Mouse (Mus musculus) right cerebral cortex, adult 18-20 months (tissue): ENCODE measurements around the gene Zmiz1.

Experiments used
- DNase-seq: peaks from one replicate; pipeline ENCODE4 v3.0.0; 2022; ENCODE audit warnings: mixed read lengths

Zmiz1 gene

GRCm38 (mm10) chr14:25474017-25474416 lies 15.0 kb downstream of the Zmiz1 start:
- no peak for DNase-seq

DNA sequence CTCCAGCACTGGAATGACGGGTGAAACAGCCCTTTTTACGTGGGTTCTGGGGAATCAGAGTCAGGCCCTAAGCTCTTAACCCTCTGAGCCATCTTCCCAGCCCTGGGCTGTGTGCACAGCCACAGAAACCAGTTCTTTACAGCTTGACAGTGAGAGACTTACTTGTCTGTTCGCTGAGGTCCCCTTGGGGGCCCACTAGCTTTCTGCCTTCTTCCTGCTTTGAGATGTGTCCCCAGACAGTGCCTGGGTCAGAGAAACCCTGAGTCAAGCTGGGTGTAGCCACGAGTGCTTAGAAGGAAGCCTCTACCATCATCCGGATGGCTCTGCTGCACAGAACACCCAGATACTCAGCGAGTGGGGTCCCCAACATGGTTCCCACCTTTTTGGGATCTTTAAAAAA lies 15.7 kb downstream of the Zmiz1 start:
- DNase-seq = no peak

- DNase-seq = no peak
Observed at GRCm38 (mm10) chr14:25476048-25476447, 17.1 kb downstream of the Zmiz1 start.

GRCm38 (mm10) chr14:25476453-25476852 lies 17.5 kb downstream of the Zmiz1 start:
- no peak for DNase-seq

GRCm38 (mm10) chr14:25477268-25477667 lies 18.3 kb downstream of the Zmiz1 start:
- DNase-seq = no peak

GRCm38 (mm10) chr14:25478257-25478656 lies 19.3 kb downstream of the Zmiz1 start:
- DNase-seq = no peak

DNA sequence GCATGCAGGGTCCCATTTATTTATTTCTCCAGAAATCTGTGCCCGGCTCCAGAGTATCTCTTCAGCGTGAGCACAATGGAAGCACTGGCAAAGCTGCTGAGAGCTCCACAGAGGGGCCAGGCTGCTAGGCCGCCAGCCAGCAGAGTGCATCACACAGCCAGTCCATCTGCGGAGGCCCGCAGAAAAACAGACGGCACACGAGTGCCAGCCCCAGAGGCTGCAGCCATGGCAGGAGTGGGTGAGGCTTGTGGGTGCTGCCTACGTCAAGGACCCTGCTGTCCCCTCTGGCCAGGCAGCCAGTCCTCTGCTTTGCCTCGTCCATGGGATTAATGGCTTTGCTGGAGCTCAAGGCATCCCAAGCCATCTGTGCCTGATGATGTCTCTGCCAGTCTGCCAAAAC lies 19.8 kb downstream of the Zmiz1 start:
- no peak for DNase-seq

DNA sequence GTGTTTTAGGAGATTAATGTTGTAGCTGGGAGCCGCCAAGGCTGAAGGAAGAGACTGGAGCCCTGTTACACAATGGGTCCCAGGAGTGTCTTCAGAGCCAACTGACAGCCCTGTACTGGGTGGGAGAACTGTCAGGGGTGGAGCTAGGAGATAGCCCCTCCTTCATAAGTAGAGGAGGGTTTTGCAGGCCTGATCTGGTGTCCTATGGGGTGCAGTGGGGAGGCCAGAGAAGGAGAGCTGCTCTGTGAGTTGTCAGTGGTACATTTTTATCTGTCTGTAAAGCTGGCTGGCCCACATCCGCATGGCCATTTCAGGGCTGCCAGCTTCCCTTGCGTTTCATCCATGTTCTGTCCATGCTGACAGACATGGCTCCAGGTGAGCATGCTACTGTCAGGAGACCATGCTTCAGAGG lies 20.9 kb downstream of the Zmiz1 start:
- DNase-seq = no peak

GRCm38 (mm10) chr14:25480443-25480842 lies 21.5 kb downstream of the Zmiz1 start:
- no peak for DNase-seq

DNA sequence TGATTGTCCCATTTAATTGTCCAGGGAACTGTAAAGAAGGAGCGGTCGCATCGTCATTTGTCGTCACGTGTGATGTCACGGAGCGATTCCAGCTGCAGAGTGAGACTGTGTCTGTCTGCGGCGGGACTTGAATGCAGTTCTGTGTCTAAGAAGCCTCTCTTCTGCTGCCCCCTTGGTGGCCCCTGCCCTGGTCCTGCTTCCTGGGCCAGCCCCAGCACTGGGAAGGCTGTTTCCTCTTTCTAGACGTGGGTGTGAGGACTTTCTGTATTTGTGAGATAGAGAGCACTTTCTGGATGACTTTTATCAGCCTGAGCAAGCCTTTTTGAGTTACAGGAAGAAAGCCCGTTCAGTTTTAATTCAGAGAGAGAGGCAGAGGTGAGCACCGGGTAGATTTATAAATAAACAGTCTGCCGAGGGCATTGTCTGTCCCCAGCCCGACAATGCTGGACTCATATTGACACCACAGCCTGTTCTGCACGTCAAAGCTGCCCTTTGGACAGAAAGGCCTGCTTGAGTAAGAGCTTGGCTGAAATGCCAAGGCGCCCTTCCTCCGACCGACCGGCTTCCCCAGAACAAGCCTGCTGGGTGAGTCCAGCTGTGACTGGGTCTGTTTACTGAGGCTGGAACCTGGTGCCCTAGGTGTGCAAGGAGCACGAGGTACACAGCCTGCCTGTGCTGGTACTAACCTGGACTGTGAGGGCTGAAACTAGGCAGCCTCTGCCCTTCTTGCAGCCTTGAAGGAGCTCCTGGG lies 22.1 kb downstream of the Zmiz1 start:
- DNase-seq = no peak

DNA sequence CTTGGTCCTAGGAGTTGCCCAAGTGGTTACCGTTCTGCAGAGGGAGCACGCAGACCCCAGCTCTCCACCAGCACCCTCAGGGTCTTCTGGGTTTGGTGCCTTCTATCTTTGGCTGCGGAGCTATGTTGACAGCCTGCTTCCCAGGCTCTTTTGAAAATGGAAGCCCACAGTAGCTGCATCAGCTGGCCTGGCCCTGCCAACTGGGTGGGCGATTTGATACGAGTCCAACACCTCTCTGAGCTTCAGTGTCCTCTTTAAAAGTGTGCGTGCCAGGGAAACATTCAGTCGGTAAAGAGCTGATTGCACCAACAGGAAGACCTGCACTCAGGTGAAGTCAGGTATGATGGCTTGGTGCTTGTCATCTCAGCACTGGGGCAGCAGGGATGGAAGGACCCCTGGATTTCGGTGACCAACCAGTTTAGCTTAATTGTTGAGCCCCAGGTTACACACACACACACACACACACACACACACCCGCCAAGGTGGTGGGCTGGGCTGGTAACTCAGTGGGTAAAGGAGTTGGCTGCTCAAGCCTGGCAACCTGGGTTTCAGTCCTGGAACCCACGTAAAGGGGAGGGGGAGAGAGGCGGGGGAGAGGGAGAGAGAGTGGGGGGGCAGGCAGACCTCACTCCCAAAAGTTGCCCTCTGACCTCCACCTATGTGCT lies 22.8 kb downstream of the Zmiz1 start:
- no peak for DNase-seq

DNA sequence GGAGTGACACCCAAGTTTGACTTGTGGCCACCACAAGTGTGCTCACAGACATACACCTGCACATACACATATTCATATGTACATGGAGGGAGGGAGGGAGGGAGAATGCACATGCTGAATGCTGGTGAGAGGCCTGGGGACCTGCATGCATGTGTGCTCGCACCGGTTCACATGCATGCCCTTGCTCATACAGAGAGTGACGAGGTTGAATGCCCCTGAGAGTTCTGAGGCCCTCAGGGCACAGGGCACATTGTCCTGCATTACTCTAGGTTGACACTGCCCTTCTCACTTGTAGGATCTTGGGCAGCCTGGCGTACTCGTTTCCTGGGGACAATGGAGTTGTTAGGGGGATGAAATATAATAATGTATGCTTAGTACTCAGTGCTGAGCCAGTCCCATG lies 23.4 kb downstream of the Zmiz1 start:
- DNase-seq = no peak

DNA sequence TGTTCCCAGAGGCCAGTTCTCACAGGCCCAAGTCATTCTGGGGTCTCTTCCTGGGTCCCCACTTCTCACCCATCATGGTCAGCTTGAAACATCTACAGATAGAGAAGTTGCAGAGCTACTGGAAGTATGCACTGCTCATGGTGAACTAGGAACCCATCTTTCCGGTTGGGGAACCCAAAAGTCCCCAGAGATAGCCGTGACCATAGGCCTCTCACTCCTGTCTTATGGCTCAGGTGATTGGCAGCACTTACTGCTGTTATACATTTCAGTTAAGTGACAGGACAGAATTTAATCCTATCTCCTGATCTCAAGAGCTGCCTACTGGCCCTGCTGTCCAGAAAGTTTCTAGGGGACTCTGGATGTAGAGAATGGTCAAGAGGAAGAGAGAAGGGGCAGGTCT lies 24.3 kb downstream of the Zmiz1 start:
- no peak for DNase-seq

- DNase-seq = no peak
Observed at GRCm38 (mm10) chr14:25484049-25484448, 25.1 kb downstream of the Zmiz1 start.

DNA sequence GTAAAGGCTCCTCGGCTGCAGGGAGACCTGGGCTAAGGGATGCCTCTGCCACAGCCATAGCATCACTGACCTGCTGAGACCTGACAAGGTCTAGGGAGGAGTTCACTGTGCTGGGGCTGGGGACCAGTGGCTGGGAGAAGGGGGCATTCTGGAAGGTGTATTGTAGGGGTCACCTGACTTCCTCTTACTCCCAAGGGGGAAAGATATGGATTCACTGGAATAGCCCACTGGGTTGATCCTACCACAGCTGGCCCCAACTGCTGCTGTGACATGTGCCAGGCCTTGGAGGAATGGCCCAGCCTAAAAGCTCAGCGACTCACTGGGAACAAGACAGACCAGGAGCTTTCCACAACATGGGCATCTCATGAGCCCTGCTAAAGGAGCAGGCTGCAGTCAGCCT lies 27.2 kb downstream of the Zmiz1 start:
- no peak for DNase-seq

- no peak for DNase-seq
Observed at GRCm38 (mm10) chr14:25486742-25487469, 27.9 kb downstream of the Zmiz1 start.

DNA sequence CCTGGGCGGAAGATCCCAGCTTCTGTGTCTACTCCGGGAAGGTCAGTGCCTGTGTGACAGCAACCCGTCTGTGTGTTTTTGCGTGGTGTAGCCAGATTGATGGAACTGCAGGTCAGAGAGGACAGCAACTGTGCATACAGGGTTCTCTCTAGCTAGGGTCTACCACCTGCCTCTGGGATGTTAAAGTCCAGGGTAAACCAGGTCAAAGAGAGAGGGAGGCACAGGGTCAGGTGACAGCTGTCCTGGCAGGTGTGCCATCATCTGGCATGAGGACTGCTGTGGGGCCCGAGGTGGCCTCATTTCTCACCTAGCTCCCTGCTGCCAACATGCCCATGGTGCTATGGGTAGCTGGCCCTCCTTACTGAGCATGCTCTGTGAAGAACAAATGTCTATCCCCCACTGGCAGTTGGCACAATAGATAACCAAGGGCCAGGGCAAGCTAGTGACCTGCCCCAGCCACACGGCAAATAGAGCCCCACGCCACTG lies 28.5 kb downstream of the Zmiz1 start:
- no peak for DNase-seq

- DNase-seq = no peak
Observed at GRCm38 (mm10) chr14:25488097-25488613, 29.2 kb downstream of the Zmiz1 start.

- DNase-seq = no peak
Observed at GRCm38 (mm10) chr14:25489336-25490078, 30.5 kb downstream of the Zmiz1 start.

GRCm38 (mm10) chr14:25491961-25492360 lies 33.0 kb downstream of the Zmiz1 start:
- DNase-seq = no peak

GRCm38 (mm10) chr14:25492567-25493279 lies 33.7 kb downstream of the Zmiz1 start:
- no peak for DNase-seq
